Mouse (Mus musculus) ES-Bruce4 (cell line): ENCODE measurements around the gene Ifne. TPM values are rescaled to one million over a fixed set of nuclear protein-coding genes. Genes with fewer than 3 reads are reported as not detected.

ENCODE experiments used
- H3K27ac ChIP-seq: 2 replicates; pipeline ENCODE4 v1.5.1; 2012; ENCODE audit warnings: low read length, inconsistent platforms; ENCODE audit not compliant: insufficient read depth
- H3K27me3 ChIP-seq: 2 replicates; pipeline ENCODE4 v1.6.1; 2012; ENCODE audit warnings: mild to moderate bottlenecking, low read length, inconsistent platforms; ENCODE audit not compliant: control insufficient read depth, poor library complexity, insufficient read depth, severe bottlenecking
- H3K36me3 ChIP-seq: 2 replicates; pipeline ENCODE4 v1.6.1; 2012; ENCODE audit warnings: inconsistent platforms, mild to moderate bottlenecking, low read length, moderate library complexity; ENCODE audit not compliant: control insufficient read depth, poor library complexity, insufficient read depth, severe bottlenecking
- H3K4me1 ChIP-seq: one replicate; pipeline ENCODE4 v1.8.1; 2011; ENCODE audit warnings: low read length; ENCODE audit not compliant: control insufficient read depth, insufficient read depth
- H3K4me3 ChIP-seq: 2 replicates; pipeline ENCODE4 v1.5.1; 2011; ENCODE audit warnings: low read depth, mild to moderate bottlenecking, low read length
- H3K9ac ChIP-seq: 2 replicates; pipeline ENCODE4 v1.6.1; 2012; ENCODE audit warnings: low read depth, mild to moderate bottlenecking, inconsistent platforms; ENCODE audit not compliant: poor library complexity, severe bottlenecking
- H3K9me3 ChIP-seq: replicated peaks from 2 replicates; pipeline ENCODE4 v1.6.1; 2012; ENCODE audit warnings: mild to moderate bottlenecking, low read length, inconsistent platforms; ENCODE audit not compliant: control insufficient read depth, poor library complexity, insufficient read depth, severe bottlenecking
- CTCF ChIP-seq: IDR thresholded peaks from one replicate; pipeline ENCODE4 v1.8.1; 2011; ENCODE audit warnings: low read depth, low read length
- EP300 ChIP-seq: IDR thresholded peaks from 2 replicates; pipeline ENCODE4 v1.6.1; 2011; ENCODE audit warnings: low read depth, low read length; ENCODE audit not compliant: insufficient read depth
- POLR2A ChIP-seq: IDR thresholded peaks from one replicate; pipeline ENCODE4 v1.8.1; 2011; ENCODE audit warnings: low read length; ENCODE audit not compliant: insufficient read depth
- polyA plus RNA-seq: library from polyadenylated mRNA; stranded (reverse); fragments of >200 nt; gene quantifications from 2 replicates; pipeline ENCODE4 v1.2.4, GENCODE M21; 2011; ENCODE audit warnings: low read depth; ENCODE audit not compliant: missing spikeins, insufficient read depth, insufficient read length

Ifne gene
- not detected in 2 replicates for polyA plus RNA-seq

- Histone ChIP-seq H3K36me3 (no peaks in the 10 kb centered on the region), H3K4me1 (no peaks in the 10 kb centered on the region), H3K27me3 (no peaks in the 10 kb centered on the region), H3K27ac (no peak within 1 kb of the TSS), H3K4me3 (no peak within 1 kb of the TSS), H3K9ac (no peak within 1 kb of the TSS), H3K9me3 (no peaks in the 10 kb centered on the region)
- no peak for TF ChIP-seq CTCF
- no peak for TF ChIP-seq POLR2A
- no peak for TF ChIP-seq EP300
These were observed at the start of gene Ifne for GRCm38 (mm10) chr4:88880101-88880500. Gene Ifne, minus strand, starts transcription at chr4:88880201.

- Histone ChIP-seq H3K27ac (no peak overlapping the region), H3K9me3 (peaks cover 7% of the 10 kb centered on the region), H3K27me3 (no peaks in the 10 kb centered on the region), H3K9ac (no peak overlapping the region), H3K4me1 (no peaks in the 10 kb centered on the region), H3K4me3 (no peak overlapping the region), H3K36me3 (no peaks in the 10 kb centered on the region)
- TF ChIP-seq POLR2A (no peak), EP300 (no peak), CTCF (no peak)
These were observed 48.5 kb upstream of the Ifne start for GRCm38 (mm10) chr4:88928341-88929102.

- Histone ChIP-seq H3K27ac (no peak overlapping the region), H3K4me1 (no peaks in the 10 kb centered on the region), H3K9ac (no peak overlapping the region), H3K9me3 (peaks cover 7% of the 10 kb centered on the region), H3K4me3 (no peak overlapping the region), H3K36me3 (no peaks in the 10 kb centered on the region), H3K27me3 (no peaks in the 10 kb centered on the region)
- TF ChIP-seq EP300 (no peak), CTCF (no peak), POLR2A (no peak)
These were observed 47.8 kb upstream of the Ifne start for GRCm38 (mm10) chr4:88927850-88928249.

- Histone ChIP-seq H3K27ac (no peak overlapping the region), H3K4me1 (no peaks in the 10 kb centered on the region), H3K4me3 (no peak overlapping the region), H3K9ac (no peak overlapping the region), H3K36me3 (no peaks in the 10 kb centered on the region), H3K27me3 (no peaks in the 10 kb centered on the region), H3K9me3 (peaks cover 7% of the 10 kb centered on the region)
- TF ChIP-seq POLR2A, result no peak
- TF ChIP-seq CTCF, result no peak
- TF ChIP-seq EP300, result no peak
These were observed 46.6 kb upstream of the Ifne start for GRCm38 (mm10) chr4:88926637-88927036.

- peak overlapping the region; percentile 1; the same call in 1 of the 2 replicates for H3K27ac ChIP-seq
- H3K4me1 ChIP-seq, result no peaks in the 10 kb centered on the region
- no peak overlapping the region for H3K9ac ChIP-seq
- H3K36me3 ChIP-seq, result no peaks in the 10 kb centered on the region
- no peak for TF ChIP-seq CTCF
- no peak for TF ChIP-seq EP300
- no peak for TF ChIP-seq POLR2A
- H3K9me3 ChIP-seq, result peaks cover 7% of the 10 kb centered on the region
- H3K4me3 ChIP-seq, result no peak overlapping the region
- no peaks in the 10 kb centered on the region for H3K27me3 ChIP-seq
These were observed 46.1 kb upstream of the Ifne start for GRCm38 (mm10) chr4:88926082-88926481.

- Histone ChIP-seq H3K4me1 (no peaks in the 10 kb centered on the region), H3K9me3 (peaks cover 7% of the 10 kb centered on the region), H3K4me3 (no peak overlapping the region), H3K27me3 (no peaks in the 10 kb centered on the region), H3K27ac (0 out of 2 replicates have a peak overlapping the region, but pooled peaks have one; percentile 1), H3K9ac (no peak overlapping the region), H3K36me3 (no peaks in the 10 kb centered on the region)
- TF ChIP-seq POLR2A (no peak), CTCF (no peak), EP300 (no peak)
These were observed 45.5 kb upstream of the Ifne start for GRCm38 (mm10) chr4:88925456-88925855.
